Mouse (Mus musculus): ENCODE data around the gene Slc7a11. TPM values are rescaled to one million over a fixed set of nuclear protein-coding genes. Genes with fewer than 3 reads are reported as not detected.

Slc7a11 gene
- total and polyA plus RNA-seq, 2 experiments from 2014 or later, result 3.8 to 19.0 TPM

GRCm38 (mm10) chr3:50002067-50002466 is 441.3 kb downstream of the Slc7a11 start:
- no peak overlapping the region for H3K4me3 ChIP-seq (ENCODE audit: low read depth, low read length)
- no peaks in the 10 kb centered on the region for H3K27me3 ChIP-seq (ENCODE audit: insufficient read depth, low read length)
- ATAC-seq (no peak), DNase-seq (no peak)
- H3K4me1 ChIP-seq (ENCODE audit: insufficient read depth), result 0 out of 2 replicates have a peak, but pooled peaks cover 6% of the 10 kb centered on the region
- TF ChIP-seq CTCF (IDR thresholded peaks at IDR 0.05; ENCODE audit: low read depth), result no peak
- no peaks in the 10 kb centered on the region for H3K36me3 ChIP-seq (ENCODE audit: insufficient read depth)
- no peaks in the 10 kb centered on the region for H3K9me3 ChIP-seq (ENCODE audit: low read length)
- H3K9ac ChIP-seq, result no peak overlapping the region
- no peak overlapping the region for H3K4me2 ChIP-seq (ENCODE audit: low read depth)
- H3K27ac ChIP-seq (ENCODE audit: low read depth, low read length), result no peak overlapping the region

- Histone ChIP-seq H3K4me3 (ENCODE audit: low read depth, low read length) (no peak overlapping the region), H3K27me3 (ENCODE audit: insufficient read depth, low read length) (no peaks in the 10 kb centered on the region), H3K9ac (no peak overlapping the region), H3K4me1 (ENCODE audit: insufficient read depth) (0 out of 2 replicates have a peak, but pooled peaks cover 6% of the 10 kb centered on the region), H3K4me2 (ENCODE audit: low read depth) (no peak overlapping the region), H3K9me3 (ENCODE audit: low read length) (no peaks in the 10 kb centered on the region), H3K36me3 (ENCODE audit: insufficient read depth) (no peaks in the 10 kb centered on the region), H3K27ac (ENCODE audit: low read depth, low read length) (no peak overlapping the region)
- TF ChIP-seq CTCF (IDR thresholded peaks at IDR 0.05; ENCODE audit: low read depth), result no peak
- no peak for DNase-seq
- 68% methylated on average over 1 of the region's 1 CpGs for WGBS
- ATAC-seq, result no peak
Observed at GRCm38 (mm10) chr3:50001635-50002034, 441.8 kb downstream of the Slc7a11 start.

- H3K4me1 ChIP-seq (ENCODE audit: insufficient read depth), result no peaks in the 10 kb centered on the region
- no peak overlapping the region for H3K4me3 ChIP-seq (ENCODE audit: low read depth, low read length)
- no peak overlapping the region for H3K4me2 ChIP-seq (ENCODE audit: low read depth)
- no peaks in the 10 kb centered on the region for H3K36me3 ChIP-seq (ENCODE audit: insufficient read depth)
- DNase-seq (no peak), ATAC-seq (no peak)
- TF ChIP-seq CTCF (IDR thresholded peaks at IDR 0.05; ENCODE audit: low read depth), result no peak
- H3K27ac ChIP-seq (ENCODE audit: low read depth, low read length), result no peak overlapping the region
- 20% methylated on average over 1 of the region's 1 CpGs for WGBS
- H3K9ac ChIP-seq, result no peak overlapping the region
- no peaks in the 10 kb centered on the region for H3K27me3 ChIP-seq (ENCODE audit: insufficient read depth, low read length)
- no peaks in the 10 kb centered on the region for H3K9me3 ChIP-seq (ENCODE audit: low read length)
Observed at GRCm38 (mm10) chr3:49992891-49993290, 450.5 kb downstream of the Slc7a11 start.

- no peak for TF ChIP-seq CTCF (IDR thresholded peaks at IDR 0.05; ENCODE audit: low read depth)
- H3K36me3 ChIP-seq (ENCODE audit: insufficient read depth), result no peaks in the 10 kb centered on the region
- no peaks in the 10 kb centered on the region for H3K9me3 ChIP-seq (ENCODE audit: low read length)
- no peak overlapping the region for H3K4me2 ChIP-seq (ENCODE audit: low read depth)
- no peaks in the 10 kb centered on the region for H3K4me1 ChIP-seq (ENCODE audit: insufficient read depth)
- H3K4me3 ChIP-seq (ENCODE audit: low read depth, low read length), result no peak overlapping the region
- DNase-seq (no peak), ATAC-seq (no peak)
- H3K27me3 ChIP-seq (ENCODE audit: insufficient read depth, low read length), result no peaks in the 10 kb centered on the region
- 57% methylated on average over 2 of the region's 2 CpGs for WGBS
- no peak overlapping the region for H3K9ac ChIP-seq
- no peak overlapping the region for H3K27ac ChIP-seq (ENCODE audit: low read depth, low read length)
Observed at GRCm38 (mm10) chr3:49987236-49987635, 456.2 kb downstream of the Slc7a11 start.

GRCm38 (mm10) chr3:49984795-49985194 is 458.6 kb downstream of the Slc7a11 start:
- H3K36me3 ChIP-seq (ENCODE audit: insufficient read depth), result no peaks in the 10 kb centered on the region
- DNase-seq (no peak), ATAC-seq (no peak)
- TF ChIP-seq CTCF (IDR thresholded peaks at IDR 0.05; ENCODE audit: low read depth), result no peak
- 74% methylated on average over 3 of the region's 3 CpGs for WGBS
- no peak overlapping the region for H3K9ac ChIP-seq
- H3K9me3 ChIP-seq (ENCODE audit: low read length), result no peaks in the 10 kb centered on the region
- H3K4me1 ChIP-seq (ENCODE audit: insufficient read depth), result no peaks in the 10 kb centered on the region
- H3K27me3 ChIP-seq (ENCODE audit: insufficient read depth, low read length), result no peaks in the 10 kb centered on the region
- H3K4me3 ChIP-seq (ENCODE audit: low read depth, low read length), result no peak overlapping the region
- H3K4me2 ChIP-seq (ENCODE audit: low read depth), result no peak overlapping the region
- H3K27ac ChIP-seq (ENCODE audit: low read depth, low read length), result no peak overlapping the region

- H3K9ac ChIP-seq, result no peak overlapping the region
- WGBS, result 57% methylated on average over 4 of the region's 4 CpGs
- ATAC-seq (peak; percentile 73), DNase-seq (peak; percentile 69)
- H3K27ac ChIP-seq (ENCODE audit: low read depth, low read length), result no peak overlapping the region
- H3K4me2 ChIP-seq (ENCODE audit: low read depth), result no peak overlapping the region
- no peaks in the 10 kb centered on the region for H3K36me3 ChIP-seq (ENCODE audit: insufficient read depth)
- no peak for TF ChIP-seq CTCF (IDR thresholded peaks at IDR 0.05; ENCODE audit: low read depth)
- H3K9me3 ChIP-seq (ENCODE audit: low read length), result no peaks in the 10 kb centered on the region
- H3K27me3 ChIP-seq (ENCODE audit: insufficient read depth, low read length), result no peaks in the 10 kb centered on the region
- no peaks in the 10 kb centered on the region for H3K4me1 ChIP-seq (ENCODE audit: insufficient read depth)
- H3K4me3 ChIP-seq (ENCODE audit: low read depth, low read length), result no peak overlapping the region
Observed at GRCm38 (mm10) chr3:49983429-49984268, 459.8 kb downstream of the Slc7a11 start.

GRCm38 (mm10) chr3:49973994-49974393 is 469.4 kb downstream of the Slc7a11 start:
- H3K9ac ChIP-seq, result no peak overlapping the region
- H3K27me3 ChIP-seq (ENCODE audit: insufficient read depth, low read length), result no peaks in the 10 kb centered on the region
- 88% methylated on average over 3 of the region's 3 CpGs for WGBS
- no peak overlapping the region for H3K27ac ChIP-seq (ENCODE audit: low read depth, low read length)
- H3K4me2 ChIP-seq (ENCODE audit: low read depth), result no peak overlapping the region
- H3K9me3 ChIP-seq (ENCODE audit: low read length), result no peaks in the 10 kb centered on the region
- H3K4me3 ChIP-seq (ENCODE audit: low read depth, low read length), result no peak overlapping the region
- no peaks in the 10 kb centered on the region for H3K4me1 ChIP-seq (ENCODE audit: insufficient read depth)
- TF ChIP-seq CTCF (IDR thresholded peaks at IDR 0.05; ENCODE audit: low read depth), result no peak
- H3K36me3 ChIP-seq (ENCODE audit: insufficient read depth), result no peaks in the 10 kb centered on the region
- DNase-seq (no peak), ATAC-seq (no peak)

Data from forebrain, postnatal 0 days (tissue).